Mouse (Mus musculus) telencephalon, adult 2 months (tissue): ENCODE measurements around the gene Snx14.

Experiments
- DNase-seq: peaks from one replicate; pipeline ENCODE4 v3.0.0-alpha.2; 2011; ENCODE audit warnings: low read depth, low spot score

Snx14 gene

DNA sequence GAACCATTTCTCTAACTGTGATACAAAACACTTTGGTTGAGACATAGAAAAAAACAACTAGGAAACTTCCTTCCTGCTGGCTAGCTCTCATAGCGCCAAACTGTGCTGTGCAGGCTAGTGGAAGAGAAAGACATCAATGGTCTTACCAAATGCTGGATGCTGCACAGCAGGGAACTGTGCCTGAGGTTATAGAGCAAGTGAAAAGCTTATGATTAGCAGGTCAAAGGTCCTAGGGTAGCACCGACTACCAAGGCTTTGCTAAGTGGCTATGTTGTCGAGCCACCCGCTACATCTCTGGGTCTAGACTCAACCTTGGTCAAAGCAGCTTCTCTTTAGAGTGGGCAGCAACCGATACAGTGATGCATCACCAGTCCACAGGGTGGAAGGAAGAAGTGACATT lies 49.9 kb downstream of the Snx14 start:
- DNase-seq, result no peak

DNA sequence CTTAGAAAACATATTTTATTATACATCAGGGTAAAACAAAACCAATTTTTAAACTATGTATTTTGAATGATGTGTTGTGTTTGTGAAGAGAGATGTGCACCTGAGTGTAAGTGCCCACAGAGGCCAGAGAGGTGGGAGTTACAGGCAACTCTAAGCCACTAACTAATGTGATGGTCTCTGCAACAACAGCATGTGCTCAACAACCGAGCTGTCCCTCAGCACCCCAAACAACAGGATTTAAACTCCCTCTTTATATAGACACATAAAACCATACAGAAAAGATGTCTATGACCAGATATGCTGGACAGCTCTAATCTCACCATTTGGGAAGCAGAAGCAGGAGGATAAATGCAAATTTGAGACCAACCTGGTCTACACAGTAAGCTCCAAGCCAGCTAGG lies 58.2 kb downstream of the Snx14 start:
- no peak for DNase-seq

- no peak for DNase-seq
Measured at GRCm38 (mm10) chr9:88380076-88380475, 58.7 kb downstream of the Snx14 start.

- DNase-seq, result no peak
Measured at GRCm38 (mm10) chr9:88379057-88379456, 59.7 kb downstream of the Snx14 start.

- no peak for DNase-seq
Measured at GRCm38 (mm10) chr9:88377483-88377882, 61.3 kb downstream of the Snx14 start.

GRCm38 (mm10) chr9:88373001-88373400 lies 65.8 kb downstream of the Snx14 start:
- DNase-seq, result no peak

GRCm38 (mm10) chr9:88371201-88371600 lies 67.6 kb downstream of the Snx14 start:
- no peak for DNase-seq

DNA sequence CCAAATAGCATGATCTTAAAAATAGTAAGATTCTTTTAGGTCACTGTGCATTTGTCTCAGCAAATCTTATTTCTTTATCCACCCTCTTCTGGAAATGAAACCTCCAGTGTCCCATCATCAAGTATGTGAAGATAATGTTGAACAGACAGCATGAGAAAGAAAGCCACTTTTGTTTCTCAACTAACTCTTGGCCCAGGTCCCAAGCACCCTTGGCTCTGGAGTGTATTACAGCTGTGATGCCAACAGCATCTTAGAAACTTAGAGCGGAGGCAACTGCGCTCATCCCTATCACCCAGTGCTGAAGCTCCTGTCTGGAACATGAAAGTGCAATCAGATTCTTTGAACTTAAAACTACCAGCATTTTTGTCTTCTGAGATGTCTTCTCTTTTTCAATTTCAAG lies 69.1 kb downstream of the Snx14 start:
- DNase-seq, result no peak

DNA sequence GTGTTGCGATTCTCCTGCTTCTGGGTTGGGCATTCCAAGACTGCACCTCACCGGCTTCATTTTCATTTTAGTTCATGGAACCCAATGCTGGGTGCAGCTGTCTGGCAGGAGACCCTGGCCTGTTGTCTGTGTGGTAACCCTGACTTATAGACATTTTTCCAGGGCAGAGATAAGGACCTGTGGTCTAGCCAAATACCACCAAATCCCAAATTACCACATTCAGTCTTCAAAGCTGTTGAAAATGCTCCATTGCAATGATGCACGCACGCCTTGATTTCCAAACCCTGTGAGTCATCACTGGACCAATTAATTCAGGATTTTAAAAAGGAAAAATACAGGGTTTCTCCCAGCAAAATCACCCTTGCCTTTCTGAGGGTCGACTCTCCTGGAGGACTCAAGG lies 70.3 kb downstream of the Snx14 start:
- no peak for DNase-seq

- DNase-seq, result no peak
Measured at GRCm38 (mm10) chr9:88367751-88368150, 71.0 kb downstream of the Snx14 start.

GRCm38 (mm10) chr9:88367322-88367721 lies 71.4 kb downstream of the Snx14 start:
- DNase-seq, result no peak

- no peak for DNase-seq
Measured at GRCm38 (mm10) chr9:88366819-88367218, 71.9 kb downstream of the Snx14 start.

DNA sequence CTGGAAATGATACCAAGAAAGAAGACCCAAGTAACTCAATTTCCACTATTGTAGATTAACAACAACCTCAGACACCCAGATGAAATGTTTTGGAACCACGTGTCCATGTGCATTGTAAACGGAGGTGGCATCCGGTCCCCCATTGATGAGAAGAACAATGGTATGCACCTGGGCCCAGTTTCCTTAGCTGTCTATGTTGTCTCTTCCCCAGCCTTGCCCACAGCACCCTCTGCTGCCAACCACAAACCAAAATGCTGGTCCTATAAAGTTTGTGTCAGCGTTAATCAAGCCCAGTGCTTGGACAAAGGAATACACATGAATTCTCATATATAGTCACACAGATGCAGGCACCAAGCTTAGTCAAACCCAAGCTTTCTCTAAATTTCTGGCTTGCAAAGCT lies 72.5 kb downstream of the Snx14 start:
- DNase-seq, result no peak

GRCm38 (mm10) chr9:88363102-88363501 lies 75.7 kb downstream of the Snx14 start:
- no peak for DNase-seq

DNA sequence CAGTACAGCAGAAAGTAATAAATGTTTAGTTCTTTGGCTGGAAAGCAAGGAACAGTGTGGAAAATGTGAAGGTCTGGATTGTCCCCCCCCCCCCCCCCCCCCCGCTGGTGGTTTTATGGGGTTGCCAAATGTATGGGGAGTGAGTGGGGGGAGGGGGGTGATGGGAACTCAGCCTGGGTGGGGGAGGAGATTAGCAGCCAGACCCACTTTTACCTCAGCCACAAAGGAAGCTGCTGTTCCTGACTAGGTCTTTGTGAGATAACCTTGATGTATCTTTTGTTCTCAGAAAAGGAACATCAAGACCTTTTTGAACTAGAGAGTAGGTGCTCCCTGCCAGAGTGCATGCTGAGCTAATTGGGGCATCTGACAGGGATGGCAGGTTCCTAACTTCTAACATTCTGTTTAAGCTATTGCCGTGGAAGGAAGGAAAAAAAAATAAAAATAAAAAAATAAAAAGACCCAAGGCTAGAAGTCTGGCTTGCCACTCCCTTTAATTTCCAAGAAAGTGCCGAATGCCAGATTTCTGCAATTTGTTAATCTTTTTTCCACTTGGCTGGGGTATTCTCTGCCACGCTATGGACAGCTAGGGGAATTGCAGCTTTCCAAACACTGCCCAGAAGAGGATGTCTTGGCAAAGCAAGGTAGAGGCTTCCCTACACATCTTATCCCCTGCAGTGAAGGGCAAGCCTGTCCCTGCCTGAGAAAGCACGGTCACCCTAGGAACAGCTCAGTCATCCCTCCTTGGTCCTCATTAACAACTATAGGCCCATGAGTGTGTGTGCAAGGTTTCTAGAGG lies 76.5 kb downstream of the Snx14 start:
- DNase-seq, result no peak

GRCm38 (mm10) chr9:88361211-88361909 lies 77.4 kb downstream of the Snx14 start:
- no peak for DNase-seq

- DNase-seq, result no peak
Measured at GRCm38 (mm10) chr9:88359140-88359539, 79.6 kb downstream of the Snx14 start.

DNA sequence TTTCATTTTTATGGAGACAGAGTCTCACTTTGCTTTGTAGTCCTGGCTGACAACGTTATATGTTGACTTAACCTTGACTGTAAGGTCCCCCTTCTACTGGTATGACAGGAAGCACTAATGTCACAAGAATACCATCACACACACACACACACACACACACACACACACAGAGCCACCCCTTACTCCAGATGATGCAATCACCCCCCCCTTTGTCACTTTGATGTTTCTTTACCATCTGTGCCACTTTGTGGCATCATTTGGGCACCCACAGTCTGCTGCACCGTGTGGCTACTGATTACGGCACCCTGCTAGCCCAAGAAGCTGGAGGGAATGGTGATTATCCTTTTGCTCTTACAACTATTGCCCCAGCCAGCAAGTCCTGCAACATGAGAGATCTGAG lies 81.6 kb downstream of the Snx14 start:
- DNase-seq, result no peak

DNA sequence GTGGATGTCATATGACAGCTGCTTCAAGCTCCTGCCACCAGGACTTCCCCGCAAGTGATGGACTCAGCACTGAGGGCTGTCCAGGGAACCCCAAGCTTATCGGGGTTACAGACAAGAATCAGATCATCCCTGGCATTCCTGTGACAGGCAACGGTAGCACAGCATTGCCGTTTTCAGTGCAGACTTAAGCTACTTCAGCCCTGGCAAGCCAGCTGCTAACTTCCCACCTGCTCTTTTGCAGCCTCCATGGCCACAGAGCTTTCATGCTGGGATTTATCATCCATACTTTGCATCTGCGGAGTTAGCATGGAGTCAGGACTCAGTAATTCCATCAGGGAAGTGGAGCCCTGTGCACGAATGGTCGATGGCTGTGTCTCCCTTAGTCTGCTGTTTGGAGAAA lies 85.3 kb downstream of the Snx14 start:
- no peak for DNase-seq

DNA sequence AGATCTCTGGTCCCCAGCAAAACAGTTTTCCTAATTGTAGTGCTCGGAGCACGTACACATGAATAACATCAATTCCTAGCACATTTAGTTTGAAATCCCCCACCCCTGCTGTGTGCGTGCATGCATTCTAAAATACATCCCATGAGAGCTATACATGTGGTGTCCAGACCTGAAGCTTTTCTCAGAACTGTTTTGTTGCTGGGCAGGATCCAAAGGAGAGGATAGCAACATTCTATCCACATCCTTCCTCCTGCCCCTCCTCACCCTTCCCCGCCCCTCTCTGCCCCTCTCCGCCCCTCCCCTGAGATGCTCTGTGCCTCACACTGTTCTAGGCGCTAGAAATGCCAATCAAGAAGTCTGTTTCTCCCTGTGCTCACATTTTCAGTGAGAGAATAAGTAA lies 86.0 kb downstream of the Snx14 start:
- no peak for DNase-seq

- no peak for DNase-seq
Measured at GRCm38 (mm10) chr9:88351163-88351562, 87.6 kb downstream of the Snx14 start.

DNA sequence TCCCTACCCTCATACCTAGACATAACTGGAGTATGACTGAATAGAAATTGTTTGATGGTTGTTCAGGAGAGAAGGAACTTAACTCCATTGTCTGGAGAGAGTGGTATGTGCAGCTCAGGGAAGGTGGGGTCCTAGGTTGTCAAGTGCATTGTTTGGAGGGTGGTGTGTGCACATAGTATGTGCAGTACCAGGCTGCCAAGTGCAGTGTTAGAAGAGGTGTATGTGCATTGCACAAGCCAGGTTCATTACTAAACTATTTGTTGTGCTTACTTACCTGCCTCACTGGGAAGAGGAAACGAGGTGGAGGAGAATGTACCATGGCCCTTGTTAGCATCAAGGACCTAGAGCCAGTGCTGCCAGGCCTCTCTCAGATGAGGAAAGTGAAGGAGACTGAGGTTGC lies 88.4 kb downstream of the Snx14 start:
- no peak for DNase-seq

- DNase-seq, result no peak
Measured at GRCm38 (mm10) chr9:88348623-88349022, 90.1 kb downstream of the Snx14 start.
